Mouse (Mus musculus) brain, embryonic 14.5 days (tissue): ENCODE measurements around the gene Ncor2.

ENCODE experiments used
- CTCF ChIP-seq: fragments of 200-500 bp; IDR thresholded peaks from 2 replicates; pipeline ENCODE4 v1.5.1; 2012; ENCODE audit warnings: inconsistent platforms, mild to moderate bottlenecking, moderate library complexity, borderline replicate concordance; ENCODE audit not compliant: insufficient read depth, insufficient read length; ENCODE audit errors: extremely low read depth
- POLR2A ChIP-seq: fragments of 200-500 bp; IDR thresholded peaks from 2 replicates; pipeline ENCODE4 v1.6.1; 2012; ENCODE audit warnings: mild to moderate bottlenecking, inconsistent platforms, borderline replicate concordance; ENCODE audit not compliant: poor library complexity, insufficient read depth, insufficient read length, severe bottlenecking; ENCODE audit errors: extremely low read depth

- TF ChIP-seq CTCF (no peak), POLR2A (no peak)
These were observed 51.6 kb downstream of the Ncor2 start for GRCm38 (mm10) chr5:125127426-125127825.
